Mouse (Mus musculus): Measurements from ENCODE around the gene Gigyf2. TPM values are rescaled to one million over a fixed set of nuclear protein-coding genes. Genes with fewer than 3 reads are reported as not detected.
A peak's percentile ranks its signal among the peaks of the same experiment; 100 is the strongest.

Gigyf2 gene
- polyA plus RNA-seq (2012; rRNA removed) = 58.2 and 75.1 TPM in 2 replicates

- TF ChIP-seq CTCF (IDR thresholded peaks at IDR 0.05; ENCODE audit: borderline replicate concordance, extremely low read depth, insufficient read depth, insufficient read length) (no peak), POLR2A (IDR thresholded peaks at IDR 0.05; ENCODE audit: borderline replicate concordance, extremely low read depth, insufficient read depth, insufficient read length, poor library complexity, severe bottlenecking) (peak; percentile 57; the same call in 1 of the 2 replicates)
- peak; percentile 99 for DNase-seq (ENCODE audit: low read depth)
These were observed at the start of gene Gigyf2 for GRCm38 (mm10) chr1:87326742-87327163. Gigyf2 (plus strand) TSS chr1:87326998.

- no peak for TF ChIP-seq POLR2A (IDR thresholded peaks at IDR 0.05; ENCODE audit: borderline replicate concordance, extremely low read depth, insufficient read depth, insufficient read length, poor library complexity, severe bottlenecking)
- TF ChIP-seq CTCF (IDR thresholded peaks at IDR 0.05; ENCODE audit: borderline replicate concordance, extremely low read depth, insufficient read depth, insufficient read length) = no peak
- no peak for DNase-seq (ENCODE audit: low read depth)
These were observed 46.5 kb upstream of the Gigyf2 start for GRCm38 (mm10) chr1:87280281-87280680.

- peak; percentile 53 for DNase-seq (ENCODE audit: low read depth)
- TF ChIP-seq POLR2A (IDR thresholded peaks at IDR 0.05; ENCODE audit: borderline replicate concordance, extremely low read depth, insufficient read depth, insufficient read length, poor library complexity, severe bottlenecking) = no peak
These were observed 45.0 kb upstream of the Gigyf2 start for GRCm38 (mm10) chr1:87281599-87282412.

GRCm38 (mm10) chr1:87282413-87282788, 44.4 kb upstream of the Gigyf2 start:
- TF ChIP-seq CTCF (IDR thresholded peaks at IDR 0.05; ENCODE audit: borderline replicate concordance, extremely low read depth, insufficient read depth, insufficient read length) (no peak), POLR2A (IDR thresholded peaks at IDR 0.05; ENCODE audit: borderline replicate concordance, extremely low read depth, insufficient read depth, insufficient read length, poor library complexity, severe bottlenecking) (no peak)
- no peak for DNase-seq (ENCODE audit: low read depth)

- TF ChIP-seq POLR2A (IDR thresholded peaks at IDR 0.05; ENCODE audit: borderline replicate concordance, extremely low read depth, insufficient read depth, insufficient read length, poor library complexity, severe bottlenecking) (no peak), CTCF (IDR thresholded peaks at IDR 0.05; ENCODE audit: borderline replicate concordance, extremely low read depth, insufficient read depth, insufficient read length) (no peak)
- no peak for DNase-seq (ENCODE audit: low read depth)
These were observed 43.3 kb upstream of the Gigyf2 start for GRCm38 (mm10) chr1:87283410-87283960.

- no peak for TF ChIP-seq POLR2A (IDR thresholded peaks at IDR 0.05; ENCODE audit: borderline replicate concordance, extremely low read depth, insufficient read depth, insufficient read length, poor library complexity, severe bottlenecking)
- no peak for TF ChIP-seq CTCF (IDR thresholded peaks at IDR 0.05; ENCODE audit: borderline replicate concordance, extremely low read depth, insufficient read depth, insufficient read length)
These were observed 39.7 kb upstream of the Gigyf2 start for GRCm38 (mm10) chr1:87287105-87287504.

GRCm38 (mm10) chr1:87291416-87291815, 35.4 kb upstream of the Gigyf2 start:
- TF ChIP-seq CTCF (IDR thresholded peaks at IDR 0.05; ENCODE audit: borderline replicate concordance, extremely low read depth, insufficient read depth, insufficient read length) (no peak), POLR2A (IDR thresholded peaks at IDR 0.05; ENCODE audit: borderline replicate concordance, extremely low read depth, insufficient read depth, insufficient read length, poor library complexity, severe bottlenecking) (no peak)
- DNase-seq (ENCODE audit: low read depth) = no peak

More at GRCm38 (mm10) chr1:87287105-87287504, 39.7 kb upstream of the Gigyf2 start:
- DNase-seq (ENCODE audit: low read depth) = no peak

- DNase-seq (ENCODE audit: low read depth) = peak; percentile 61
- TF ChIP-seq CTCF (IDR thresholded peaks at IDR 0.05; ENCODE audit: borderline replicate concordance, extremely low read depth, insufficient read depth, insufficient read length) (peak; percentile 61; the same call in 1 of the 2 replicates), POLR2A (IDR thresholded peaks at IDR 0.05; ENCODE audit: borderline replicate concordance, extremely low read depth, insufficient read depth, insufficient read length, poor library complexity, severe bottlenecking) (no peak)
These were observed 34.2 kb upstream of the Gigyf2 start for GRCm38 (mm10) chr1:87292420-87293190.

GRCm38 (mm10) chr1:87294063-87294710, 32.6 kb upstream of the Gigyf2 start:
- DNase-seq (ENCODE audit: low read depth) = no peak
- no peak for TF ChIP-seq CTCF (IDR thresholded peaks at IDR 0.05; ENCODE audit: borderline replicate concordance, extremely low read depth, insufficient read depth, insufficient read length)
- no peak for TF ChIP-seq POLR2A (IDR thresholded peaks at IDR 0.05; ENCODE audit: borderline replicate concordance, extremely low read depth, insufficient read depth, insufficient read length, poor library complexity, severe bottlenecking)

GRCm38 (mm10) chr1:87294951-87295350, 31.8 kb upstream of the Gigyf2 start:
- no peak for TF ChIP-seq CTCF (IDR thresholded peaks at IDR 0.05; ENCODE audit: borderline replicate concordance, extremely low read depth, insufficient read depth, insufficient read length)
- TF ChIP-seq POLR2A (IDR thresholded peaks at IDR 0.05; ENCODE audit: borderline replicate concordance, extremely low read depth, insufficient read depth, insufficient read length, poor library complexity, severe bottlenecking) = no peak
- DNase-seq (ENCODE audit: low read depth) = no peak

All from brain, embryonic 14.5 days (tissue).